Mouse (Mus musculus): ENCODE results near the gene Fignl1. TPM values are rescaled to one million over a fixed set of nuclear protein-coding genes. Genes with fewer than 3 reads are reported as not detected.
A peak's percentile ranks its signal among the peaks of the same experiment; 100 is the strongest.

The Fignl1 gene
- polyA plus RNA-seq, 1 experiment: 24.4 TPM

GRCm38 (mm10) chr11:11798690-11799089 lies 10.1 kb downstream of the Fignl1 start:
- Histone ChIP-seq H3K4me1 (ENCODE audit: control insufficient read depth, insufficient read depth, low read length) (no peaks in the 10 kb centered on the region), H3K27ac (ENCODE audit: insufficient read depth, low read length) (no peak overlapping the region), H3K4me3 (ENCODE audit: insufficient read depth, low read length) (no peak overlapping the region)
- no peak for TF ChIP-seq CTCF (IDR thresholded peaks at IDR 0.05; ENCODE audit: borderline replicate concordance, insufficient read depth, low read length)
- TF ChIP-seq POLR2A (IDR thresholded peaks at IDR 0.05; ENCODE audit: low read depth, low read length): no peak

DNA sequence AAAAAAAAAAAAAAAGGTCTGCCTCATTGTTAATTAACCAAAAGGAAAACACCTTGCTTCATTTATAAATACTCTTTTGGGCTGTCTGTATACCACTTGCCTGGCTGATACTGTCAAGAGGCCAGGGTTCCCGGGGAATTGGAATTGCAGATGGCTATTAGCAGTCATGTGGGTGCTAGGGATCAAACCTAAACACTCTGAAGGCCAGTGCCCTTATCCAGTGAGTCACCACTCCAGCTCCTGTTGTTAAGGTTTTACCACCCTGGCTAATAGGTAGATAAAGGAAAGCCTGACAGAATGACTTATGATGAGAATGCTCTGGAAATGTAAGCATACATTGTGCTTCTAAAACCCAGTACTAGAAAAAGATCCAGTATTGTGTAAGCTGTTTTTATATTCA lies 14.1 kb downstream of the Fignl1 start:
- TF ChIP-seq CTCF (IDR thresholded peaks at IDR 0.05; ENCODE audit: borderline replicate concordance, insufficient read depth, low read length) (no peak), POLR2A (IDR thresholded peaks at IDR 0.05; ENCODE audit: low read depth, low read length) (no peak)
- no peaks in the 10 kb centered on the region for H3K4me1 ChIP-seq (ENCODE audit: control insufficient read depth, insufficient read depth, low read length)
- H3K27ac ChIP-seq (ENCODE audit: insufficient read depth, low read length): no peak overlapping the region
- H3K4me3 ChIP-seq (ENCODE audit: insufficient read depth, low read length): no peak overlapping the region

DNA sequence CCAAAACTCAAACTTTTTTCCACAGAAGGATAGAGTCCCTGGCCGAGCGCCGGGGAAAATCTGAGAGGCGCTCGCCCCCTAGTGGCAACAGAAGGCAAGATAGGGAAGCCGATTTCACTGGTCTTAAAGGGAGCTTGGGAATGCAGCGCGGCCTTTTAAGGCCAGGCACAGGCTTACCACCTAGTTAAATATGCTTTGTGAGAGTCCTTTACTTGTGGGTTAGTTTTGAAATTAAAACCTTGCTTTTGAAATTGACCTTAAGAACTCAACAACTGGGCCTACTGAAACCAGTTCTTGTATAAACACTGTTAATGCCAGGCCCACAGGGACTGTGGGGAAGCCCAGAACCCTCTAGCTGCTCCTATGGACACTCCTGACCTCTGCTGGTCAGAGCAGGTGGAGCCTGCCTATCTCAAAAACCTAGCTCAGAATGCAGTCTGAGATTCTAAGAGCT lies 20.2 kb downstream of the Fignl1 start:
- no peak overlapping the region for H3K27ac ChIP-seq (ENCODE audit: insufficient read depth, low read length)
- H3K4me3 ChIP-seq (ENCODE audit: insufficient read depth, low read length): no peak overlapping the region
- TF ChIP-seq CTCF (IDR thresholded peaks at IDR 0.05; ENCODE audit: borderline replicate concordance, insufficient read depth, low read length) (peak; percentile 55; the same call in 1 of the 2 replicates), POLR2A (IDR thresholded peaks at IDR 0.05; ENCODE audit: low read depth, low read length) (no peak)

DNA sequence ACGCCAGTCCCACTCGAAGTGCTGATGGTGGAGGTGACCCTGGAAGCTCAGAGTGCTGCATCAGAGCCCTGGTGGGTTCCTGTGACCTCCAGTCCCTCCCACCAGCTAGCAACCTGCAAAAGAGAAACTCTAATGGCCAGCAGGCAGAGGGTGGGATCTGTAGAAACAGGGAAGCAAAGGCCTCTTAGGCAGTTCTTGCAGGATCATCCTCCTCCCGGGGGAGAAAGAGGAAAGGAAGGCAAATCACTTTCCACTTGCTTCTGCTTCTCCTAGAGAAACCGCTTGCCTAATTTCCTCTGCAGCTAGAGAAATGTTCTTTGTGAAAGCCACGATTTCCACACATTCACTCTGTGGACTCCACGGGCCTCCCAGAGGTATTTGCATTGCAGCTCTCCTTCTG lies 23.3 kb downstream of the Fignl1 start:
- Histone ChIP-seq H3K4me1 (ENCODE audit: control insufficient read depth, insufficient read depth, low read length) (no peaks in the 10 kb centered on the region), H3K4me3 (ENCODE audit: insufficient read depth, low read length) (no peak overlapping the region), H3K27ac (ENCODE audit: insufficient read depth, low read length) (no peak overlapping the region)
- TF ChIP-seq POLR2A (IDR thresholded peaks at IDR 0.05; ENCODE audit: low read depth, low read length) (no peak), CTCF (IDR thresholded peaks at IDR 0.05; ENCODE audit: borderline replicate concordance, insufficient read depth, low read length) (no peak)

More for the DNA sequence above, 20.2 kb downstream of the Fignl1 start:
- H3K4me1 ChIP-seq (ENCODE audit: control insufficient read depth, insufficient read depth, low read length): no peaks in the 10 kb centered on the region

GRCm38 (mm10) chr11:11781728-11782127 lies 27.0 kb downstream of the Fignl1 start:
- H3K4me1 ChIP-seq (ENCODE audit: control insufficient read depth, insufficient read depth, low read length): no peaks in the 10 kb centered on the region
- TF ChIP-seq CTCF (IDR thresholded peaks at IDR 0.05; ENCODE audit: borderline replicate concordance, insufficient read depth, low read length): no peak
- TF ChIP-seq POLR2A (IDR thresholded peaks at IDR 0.05; ENCODE audit: low read depth, low read length): no peak
- no peak overlapping the region for H3K4me3 ChIP-seq (ENCODE audit: insufficient read depth, low read length)
- H3K27ac ChIP-seq (ENCODE audit: insufficient read depth, low read length): no peak overlapping the region

- H3K4me3 ChIP-seq (ENCODE audit: insufficient read depth, low read length): no peak overlapping the region
- TF ChIP-seq POLR2A (IDR thresholded peaks at IDR 0.05; ENCODE audit: low read depth, low read length) (no peak), CTCF (IDR thresholded peaks at IDR 0.05; ENCODE audit: borderline replicate concordance, insufficient read depth, low read length) (no peak)
- no peak overlapping the region for H3K27ac ChIP-seq (ENCODE audit: insufficient read depth, low read length)
Observed at GRCm38 (mm10) chr11:11778345-11778744, 30.4 kb downstream of the Fignl1 start.

GRCm38 (mm10) chr11:11777796-11778195 lies 31.0 kb downstream of the Fignl1 start:
- no peaks in the 10 kb centered on the region for H3K4me1 ChIP-seq (ENCODE audit: control insufficient read depth, insufficient read depth, low read length)
- no peak overlapping the region for H3K27ac ChIP-seq (ENCODE audit: insufficient read depth, low read length)
- H3K4me3 ChIP-seq (ENCODE audit: insufficient read depth, low read length): no peak overlapping the region
- no peak for TF ChIP-seq POLR2A (IDR thresholded peaks at IDR 0.05; ENCODE audit: low read depth, low read length)
- TF ChIP-seq CTCF (IDR thresholded peaks at IDR 0.05; ENCODE audit: borderline replicate concordance, insufficient read depth, low read length): no peak

More at GRCm38 (mm10) chr11:11778345-11778744, 30.4 kb downstream of the Fignl1 start:
- no peaks in the 10 kb centered on the region for H3K4me1 ChIP-seq (ENCODE audit: control insufficient read depth, insufficient read depth, low read length)

GRCm38 (mm10) chr11:11777246-11777645 lies 31.5 kb downstream of the Fignl1 start:
- no peak for TF ChIP-seq POLR2A (IDR thresholded peaks at IDR 0.05; ENCODE audit: low read depth, low read length)
- TF ChIP-seq CTCF (IDR thresholded peaks at IDR 0.05; ENCODE audit: borderline replicate concordance, insufficient read depth, low read length): no peak
- H3K4me1 ChIP-seq (ENCODE audit: control insufficient read depth, insufficient read depth, low read length): no peaks in the 10 kb centered on the region
- no peak overlapping the region for H3K4me3 ChIP-seq (ENCODE audit: insufficient read depth, low read length)
- H3K27ac ChIP-seq (ENCODE audit: insufficient read depth, low read length): no peak overlapping the region

GRCm38 (mm10) chr11:11776822-11777174 lies 32.0 kb downstream of the Fignl1 start:
- TF ChIP-seq CTCF (IDR thresholded peaks at IDR 0.05; ENCODE audit: borderline replicate concordance, insufficient read depth, low read length) (no peak), POLR2A (IDR thresholded peaks at IDR 0.05; ENCODE audit: low read depth, low read length) (no peak)

DNA sequence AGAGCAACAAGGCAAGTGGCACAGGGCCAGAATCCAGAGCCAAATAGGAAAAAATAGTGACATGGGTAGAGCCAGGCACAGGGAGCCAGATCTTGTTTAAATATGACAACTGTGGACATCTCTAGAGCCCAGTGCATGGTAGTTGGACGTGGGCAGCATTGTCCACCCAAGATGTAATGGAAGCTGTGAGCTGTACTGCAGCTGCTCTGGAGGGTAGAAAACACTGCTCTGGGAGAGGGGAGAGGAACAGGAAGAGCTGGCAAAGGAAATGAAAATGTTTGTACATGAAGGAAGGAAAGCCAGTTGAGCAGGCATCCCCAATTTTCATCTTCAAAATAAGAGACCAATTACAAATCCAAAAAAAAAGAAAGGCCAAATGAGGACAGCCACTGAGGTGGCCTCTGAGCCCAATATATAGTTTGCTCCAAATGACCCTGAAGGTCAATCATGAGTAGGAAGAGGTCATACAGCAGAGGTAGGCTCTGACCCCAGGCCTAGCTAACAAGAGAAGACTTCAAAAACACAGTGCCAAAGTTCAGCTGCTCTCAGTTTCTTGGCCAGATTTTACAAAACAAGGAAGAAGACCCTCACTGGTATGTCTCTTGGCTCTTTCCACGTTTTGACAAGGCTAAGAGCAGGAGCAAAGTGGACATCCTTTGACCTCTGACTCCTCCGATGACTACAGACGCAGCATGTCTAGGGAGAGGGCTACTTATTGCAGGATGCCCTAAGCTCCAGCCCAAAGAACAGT lies 32.5 kb downstream of the Fignl1 start:
- H3K27ac ChIP-seq (ENCODE audit: insufficient read depth, low read length): no peak overlapping the region
- no peak overlapping the region for H3K4me3 ChIP-seq (ENCODE audit: insufficient read depth, low read length)
- TF ChIP-seq POLR2A (IDR thresholded peaks at IDR 0.05; ENCODE audit: low read depth, low read length) (no peak), CTCF (IDR thresholded peaks at IDR 0.05; ENCODE audit: borderline replicate concordance, insufficient read depth, low read length) (no peak)
- no peaks in the 10 kb centered on the region for H3K4me1 ChIP-seq (ENCODE audit: control insufficient read depth, insufficient read depth, low read length)

More at GRCm38 (mm10) chr11:11776822-11777174, 32.0 kb downstream of the Fignl1 start:
- Histone ChIP-seq H3K27ac (ENCODE audit: insufficient read depth, low read length) (no peak overlapping the region), H3K4me3 (ENCODE audit: insufficient read depth, low read length) (no peak overlapping the region), H3K4me1 (ENCODE audit: control insufficient read depth, insufficient read depth, low read length) (no peaks in the 10 kb centered on the region)

Measured in embryonic fibroblast, embryonic 13.5 days (primary cell).